Mouse (Mus musculus): ENCODE measurements around the gene Gli1. TPM values are rescaled to one million over a fixed set of nuclear protein-coding genes. Genes with fewer than 3 reads are reported as not detected.

Gli1 gene
- 0.65 and 1.2 TPM in 2 replicates for polyA plus RNA-seq (2014; fragmentation: Nextera tagmentation; extraction: Ambion mirVana)

DNA sequence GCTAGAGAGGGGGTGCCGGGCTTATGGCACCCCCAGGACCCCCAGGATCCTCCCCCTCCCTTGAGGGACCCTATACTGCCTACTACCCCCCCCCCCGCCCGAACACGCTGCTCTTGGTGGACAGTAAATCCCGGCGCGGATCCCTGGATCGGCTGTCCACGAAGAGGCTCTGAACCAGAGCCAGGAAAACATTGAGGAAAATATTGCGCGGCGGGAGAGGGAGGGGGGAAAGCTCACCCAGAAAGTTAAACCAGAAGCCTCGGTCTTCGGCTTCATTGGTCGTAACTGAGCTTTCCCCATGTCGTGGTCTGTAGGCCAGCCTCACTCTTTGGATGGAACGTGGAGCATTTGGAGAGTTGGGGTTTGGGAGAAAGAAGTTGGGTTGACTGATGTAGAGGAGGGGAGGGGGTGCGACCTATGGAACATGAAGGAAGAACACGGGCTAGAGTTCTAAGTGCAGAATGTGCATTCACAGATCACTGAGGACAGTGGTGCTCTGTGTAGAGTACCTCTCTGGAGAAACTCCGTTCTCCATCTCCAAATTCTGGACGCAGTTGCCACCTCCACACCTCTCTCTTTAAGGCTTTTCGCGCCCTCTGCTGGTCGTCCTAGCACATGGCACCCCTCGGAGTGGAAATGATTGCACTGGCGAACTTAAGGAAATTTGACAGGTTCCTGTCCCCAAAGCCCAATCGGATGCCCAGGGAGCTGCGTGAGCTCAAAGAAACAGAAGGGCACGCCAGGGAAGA lies at the start of gene Gli1:
Gene Gli1, minus strand, starts transcription at position 84 of the 749 bp plus-strand sequence.
- Histone ChIP-seq H3K27me3 (ENCODE audit: control insufficient read depth, insufficient read depth, low read length) (peaks cover 22% of the 10 kb centered on the region), H3K4me3 (ENCODE audit: low read depth, low read length) (peak within 1 kb of the TSS; percentile 49), H3K4me1 (ENCODE audit: control insufficient read depth, insufficient read depth, low read length) (peaks cover 21% of the 10 kb centered on the region), H3K9ac (ENCODE audit: low read depth, low read length) (peak within 1 kb of the TSS; percentile 16; the same call in 1 of the 2 replicates), H3K36me3 (ENCODE audit: control insufficient read depth, insufficient read depth, low read length) (no peaks in the 10 kb centered on the region), H3K4me2 (peak within 1 kb of the TSS; percentile 93), H3K27ac (ENCODE audit: low read depth, low read length) (peak within 1 kb of the TSS; percentile 15; the same call in 1 of the 2 replicates), H3K9me3 (replicated peaks; ENCODE audit: control insufficient read depth, low read length) (no peaks in the 10 kb centered on the region)
- ATAC-seq (replicated peaks; ENCODE audit: insufficient number of reproducible peaks, low FRiP score, low TSS enrichment) = no peak; the same call in 1 of the 2 replicates
- under 1% methylated on average over 29 of the region's 29 CpGs for WGBS (ENCODE audit: insufficient replicate concordance)

DNA sequence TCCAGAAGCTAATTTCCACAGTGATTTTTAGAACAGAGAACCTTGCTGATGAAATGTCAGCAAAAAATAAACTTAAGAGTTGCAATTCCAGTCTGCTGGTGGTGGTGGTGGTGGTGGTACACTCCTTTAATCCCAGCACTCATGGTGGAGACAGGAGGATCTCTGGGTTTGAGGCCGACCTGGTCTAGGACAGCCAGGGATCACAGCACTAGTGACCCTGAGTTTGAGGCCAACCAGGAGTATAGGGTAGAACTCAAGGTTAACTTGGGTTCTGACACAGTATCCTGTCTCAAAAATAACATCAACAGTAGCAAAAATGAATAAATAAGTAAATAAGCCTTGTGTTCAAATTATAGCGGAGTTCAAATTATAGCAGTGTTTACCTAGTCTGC lies 40.0 kb upstream of the Gli1 start:
- H3K4me3 ChIP-seq (ENCODE audit: low read depth, low read length) = peak overlapping the region; percentile 60
- no peaks in the 10 kb centered on the region for H3K9me3 ChIP-seq (replicated peaks; ENCODE audit: control insufficient read depth, low read length)
- no peaks in the 10 kb centered on the region for H3K27me3 ChIP-seq (ENCODE audit: control insufficient read depth, insufficient read depth, low read length)
- peak overlapping the region; percentile 95 for H3K27ac ChIP-seq (ENCODE audit: low read depth, low read length)
- 50% methylated on average over 2 of the region's 2 CpGs for WGBS (ENCODE audit: insufficient replicate concordance)
- no peak for ATAC-seq (replicated peaks; ENCODE audit: insufficient number of reproducible peaks, low FRiP score, low TSS enrichment)
- no peaks in the 10 kb centered on the region for H3K36me3 ChIP-seq (ENCODE audit: control insufficient read depth, insufficient read depth, low read length)
- H3K4me2 ChIP-seq = peak overlapping the region; percentile 62
- H3K9ac ChIP-seq (ENCODE audit: low read depth, low read length) = peak overlapping the region; percentile 73
- peaks cover 18% of the 10 kb centered on the region for H3K4me1 ChIP-seq (ENCODE audit: control insufficient read depth, insufficient read depth, low read length)

DNA sequence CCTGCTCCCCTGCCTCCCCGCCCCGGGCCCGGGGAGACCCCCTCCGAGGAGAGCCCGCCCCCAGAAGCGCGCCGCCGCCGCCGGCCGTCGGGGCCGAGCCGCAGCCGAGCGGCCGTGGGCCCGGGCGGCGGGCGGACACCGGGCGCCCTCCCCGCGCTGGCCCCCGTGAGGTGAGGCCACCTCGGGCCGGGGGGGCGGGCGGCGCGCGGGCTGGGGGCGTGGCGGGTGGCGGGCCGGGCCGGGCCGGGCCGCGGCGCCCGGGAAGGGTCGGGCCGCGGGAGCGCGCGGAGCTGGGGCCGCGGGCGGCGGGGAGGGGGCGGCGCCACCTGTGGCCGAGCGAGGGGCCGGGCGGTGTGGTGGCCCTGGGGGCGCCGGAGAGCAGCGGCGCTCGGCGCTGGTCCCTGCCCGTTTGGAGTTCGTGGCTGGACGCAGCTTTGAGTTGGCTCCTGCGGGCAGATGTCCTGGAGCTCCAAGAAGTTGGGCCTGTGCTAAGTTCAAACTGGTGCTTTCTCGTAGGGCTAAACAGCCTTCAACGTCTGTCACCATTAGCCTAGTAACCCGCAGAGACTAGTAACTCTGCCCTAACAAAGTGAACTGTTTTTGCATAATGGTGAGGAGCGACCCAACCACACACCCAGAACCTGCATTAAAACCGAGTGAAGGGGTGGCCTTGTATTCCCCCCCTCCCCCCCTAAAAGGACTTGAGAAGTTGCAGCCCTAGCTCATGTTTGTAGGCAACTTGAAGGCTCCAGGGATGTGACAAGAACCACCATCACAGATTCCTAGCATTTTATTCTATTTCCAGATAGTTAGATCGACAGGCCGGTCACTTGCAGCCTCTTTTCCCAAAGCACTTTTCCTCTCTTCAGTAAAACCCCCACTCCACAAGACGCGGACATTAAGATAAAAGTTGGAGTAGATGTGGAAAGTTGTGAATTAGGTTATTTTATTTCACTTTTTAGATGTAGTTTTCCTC lies 39.3 kb upstream of the Gli1 start:
- Histone ChIP-seq H3K36me3 (ENCODE audit: control insufficient read depth, insufficient read depth, low read length) (no peaks in the 10 kb centered on the region), H3K4me3 (ENCODE audit: low read depth, low read length) (peak overlapping the region; percentile 60), H3K27ac (ENCODE audit: low read depth, low read length) (peak overlapping the region; percentile 95), H3K9ac (ENCODE audit: low read depth, low read length) (peak overlapping the region; percentile 73), H3K4me1 (ENCODE audit: control insufficient read depth, insufficient read depth, low read length) (peaks cover 18% of the 10 kb centered on the region), H3K9me3 (replicated peaks; ENCODE audit: control insufficient read depth, low read length) (no peaks in the 10 kb centered on the region), H3K27me3 (ENCODE audit: control insufficient read depth, insufficient read depth, low read length) (no peaks in the 10 kb centered on the region), H3K4me2 (peak overlapping the region; percentile 62)
- 1% methylated on average over 30 of the region's 79 CpGs for WGBS (ENCODE audit: insufficient replicate concordance)
- peak; percentile 86 for ATAC-seq (replicated peaks; ENCODE audit: insufficient number of reproducible peaks, low FRiP score, low TSS enrichment)

DNA sequence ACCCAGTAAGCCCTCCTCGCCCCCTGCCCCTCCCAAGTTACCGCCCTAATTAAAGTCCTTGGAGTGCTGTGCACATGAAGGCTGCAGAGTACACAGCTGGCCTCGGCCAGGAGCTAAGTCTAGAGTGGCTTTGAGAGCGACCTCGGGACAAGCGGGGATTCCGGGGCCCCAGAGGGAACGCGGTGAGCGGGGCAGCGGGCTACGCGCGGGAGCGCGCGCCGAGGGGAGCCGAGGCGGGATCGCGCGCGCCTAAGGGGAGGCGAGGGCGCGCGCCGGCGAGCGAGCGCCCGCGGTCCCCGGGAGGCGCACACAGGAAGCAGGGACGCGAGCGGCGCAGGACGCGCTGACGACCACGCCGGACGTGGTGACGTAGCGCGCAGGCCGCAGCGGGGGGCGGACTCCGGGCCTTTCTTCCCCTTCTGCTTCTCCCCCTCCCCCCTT lies 38.5 kb upstream of the Gli1 start, which contains the start of gene R3hdm2:
Gene R3hdm2, plus strand, starts transcription at position 77 of the 441 bp plus-strand sequence.
- Histone ChIP-seq H3K9me3 (replicated peaks; ENCODE audit: control insufficient read depth, low read length) (no peaks in the 10 kb centered on the region), H3K4me3 (ENCODE audit: low read depth, low read length) (peak within 1 kb of the TSS; percentile 60), H3K36me3 (ENCODE audit: control insufficient read depth, insufficient read depth, low read length) (no peaks in the 10 kb centered on the region), H3K9ac (ENCODE audit: low read depth, low read length) (peak within 1 kb of the TSS; percentile 73), H3K27me3 (ENCODE audit: control insufficient read depth, insufficient read depth, low read length) (no peaks in the 10 kb centered on the region), H3K4me1 (ENCODE audit: control insufficient read depth, insufficient read depth, low read length) (peaks cover 15% of the 10 kb centered on the region), H3K4me2 (peak within 1 kb of the TSS; percentile 62), H3K27ac (ENCODE audit: low read depth, low read length) (peak within 1 kb of the TSS; percentile 95)
- ATAC-seq (replicated peaks; ENCODE audit: insufficient number of reproducible peaks, low FRiP score, low TSS enrichment) = peak; percentile 95
- WGBS (ENCODE audit: insufficient replicate concordance) = under 1% methylated on average over 50 of the region's 53 CpGs

- Histone ChIP-seq H3K9me3 (replicated peaks; ENCODE audit: control insufficient read depth, low read length) (no peaks in the 10 kb centered on the region), H3K4me1 (ENCODE audit: control insufficient read depth, insufficient read depth, low read length) (peaks cover 14% of the 10 kb centered on the region), H3K9ac (ENCODE audit: low read depth, low read length) (no peak overlapping the region), H3K27ac (ENCODE audit: low read depth, low read length) (no peak overlapping the region), H3K4me3 (ENCODE audit: low read depth, low read length) (peak overlapping the region; percentile 60), H3K36me3 (ENCODE audit: control insufficient read depth, insufficient read depth, low read length) (no peaks in the 10 kb centered on the region), H3K4me2 (peak overlapping the region; percentile 57), H3K27me3 (ENCODE audit: control insufficient read depth, insufficient read depth, low read length) (no peaks in the 10 kb centered on the region)
- WGBS (ENCODE audit: insufficient replicate concordance) = 87% methylated on average over 8 of the region's 8 CpGs
- no peak for ATAC-seq (replicated peaks; ENCODE audit: insufficient number of reproducible peaks, low FRiP score, low TSS enrichment)
Observed at GRCm38 (mm10) chr10:127379654-127380053, 37.9 kb upstream of the Gli1 start.

DNA sequence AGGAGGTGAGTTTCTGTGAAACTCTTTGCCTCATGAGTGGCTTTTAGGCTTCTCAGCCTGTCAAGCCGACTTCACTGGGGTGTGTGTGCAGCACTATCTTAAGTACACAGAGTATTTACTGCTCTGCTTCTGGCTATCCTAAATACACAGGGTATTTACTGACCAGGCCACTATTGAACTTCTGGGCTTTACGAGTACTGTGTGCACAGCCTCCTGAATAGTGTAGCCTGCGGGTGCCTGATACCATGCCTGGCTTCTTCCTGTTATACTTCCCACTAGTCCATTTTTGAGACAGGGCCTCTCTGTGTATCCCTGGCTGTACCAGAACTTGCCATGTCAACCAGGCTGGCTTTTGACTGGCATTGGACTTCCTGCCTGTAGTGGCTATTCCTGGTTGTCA lies 35.9 kb upstream of the Gli1 start:
- no peaks in the 10 kb centered on the region for H3K36me3 ChIP-seq (ENCODE audit: control insufficient read depth, insufficient read depth, low read length)
- H3K4me2 ChIP-seq = no peak overlapping the region
- no peak for ATAC-seq (replicated peaks; ENCODE audit: insufficient number of reproducible peaks, low FRiP score, low TSS enrichment)
- H3K9me3 ChIP-seq (replicated peaks; ENCODE audit: control insufficient read depth, low read length) = no peaks in the 10 kb centered on the region
- no peak overlapping the region for H3K9ac ChIP-seq (ENCODE audit: low read depth, low read length)
- H3K4me3 ChIP-seq (ENCODE audit: low read depth, low read length) = no peak overlapping the region
- peaks cover 6% of the 10 kb centered on the region; the same call in 1 of the 2 replicates for H3K4me1 ChIP-seq (ENCODE audit: control insufficient read depth, insufficient read depth, low read length)
- no peak overlapping the region for H3K27ac ChIP-seq (ENCODE audit: low read depth, low read length)
- WGBS (ENCODE audit: insufficient replicate concordance) = 66% methylated on average over 3 of the region's 3 CpGs
- H3K27me3 ChIP-seq (ENCODE audit: control insufficient read depth, insufficient read depth, low read length) = no peaks in the 10 kb centered on the region

DNA sequence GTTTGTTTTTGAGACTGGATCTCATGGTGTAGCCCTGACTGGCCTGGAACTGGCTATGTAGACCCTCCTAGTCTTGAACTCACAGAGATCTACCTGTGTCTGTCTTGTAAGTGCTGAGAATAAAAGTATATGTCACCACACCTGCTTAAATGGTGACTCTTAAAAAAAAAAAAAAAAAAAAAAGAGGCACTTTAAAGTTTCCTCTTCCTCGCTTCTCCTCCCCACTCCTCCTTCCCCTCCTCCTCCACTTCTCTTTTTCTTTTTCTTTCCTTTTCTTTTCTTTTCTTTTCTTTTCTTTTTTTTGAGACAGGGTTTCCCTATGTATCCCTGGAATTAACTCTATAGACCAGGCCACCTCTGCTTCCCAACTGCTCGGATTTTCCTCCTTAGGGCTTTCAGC lies 29.2 kb upstream of the Gli1 start:
- Histone ChIP-seq H3K4me2 (no peak overlapping the region), H3K9me3 (replicated peaks; ENCODE audit: control insufficient read depth, low read length) (no peaks in the 10 kb centered on the region), H3K27me3 (ENCODE audit: control insufficient read depth, insufficient read depth, low read length) (no peaks in the 10 kb centered on the region), H3K4me1 (ENCODE audit: control insufficient read depth, insufficient read depth, low read length) (no peaks in the 10 kb centered on the region), H3K4me3 (ENCODE audit: low read depth, low read length) (no peak overlapping the region), H3K27ac (ENCODE audit: low read depth, low read length) (no peak overlapping the region), H3K9ac (ENCODE audit: low read depth, low read length) (no peak overlapping the region), H3K36me3 (ENCODE audit: control insufficient read depth, insufficient read depth, low read length) (no peaks in the 10 kb centered on the region)
- no peak for ATAC-seq (replicated peaks; ENCODE audit: insufficient number of reproducible peaks, low FRiP score, low TSS enrichment)
- 79% methylated on average over 2 of the region's 2 CpGs for WGBS (ENCODE audit: insufficient replicate concordance)
